ENCODE assay signal across 8 mouse cellular contexts in genomic region chr8:8690146-8691092, GRCm38 (mm10). TPM values are rescaled to one million over a fixed set of nuclear protein-coding genes. Genes with fewer than 3 reads are reported as not detected.
DNase-seq lines count a peak whose midpoint lies in the region; ATAC-seq lines count a peak whose summit lies in the region.

Gene Arglu1 (minus strand): TSS chr8:8690521.

- DNase-seq in ZHBTc4 (ENCODE audit: low read depth, low spot score) = peak; percentile 96
- peak; percentile 94 to 95 for DNase-seq in gastrocnemius, adult 8-10 months (ENCODE audit: low spot score in 2 of 2)
- peak; percentile 74 for DNase-seq in hindlimb bud, embryonic 11.5 days (ENCODE audit: extremely low spot score, low read depth, low spot score)
- peak; percentile 91 to 95 for DNase-seq in left cerebral cortex, adult 8-10 months (ENCODE audit: low spot score in 2 of 2)
- peak; percentile 97 to 98 for DNase-seq in right cerebral cortex, postnatal 10 days (ENCODE audit: low spot score in 2 of 2)
- peak; percentile 99 for DNase-seq in urinary bladder, postnatal 25 days (ENCODE audit: low spot score)

- peak within 1 kb of the TSS; percentile 96 for H3K4me3 ChIP-seq in megakaryocyte, embryonic 14.5 days (replicated peaks)

- no peaks in the 10 kb centered on the region for H3K9me3 ChIP-seq in megakaryocyte, embryonic 14.5 days

- peaks cover 3% of the 10 kb centered on the region for H3K36me3 ChIP-seq in megakaryocyte, embryonic 14.5 days (replicated peaks; ENCODE audit: low read length)

- peaks cover 4% of the 10 kb centered on the region for H3K27me3 ChIP-seq in megakaryocyte, embryonic 14.5 days (replicated peaks)

- ATAC-seq in common myeloid progenitor, adult 5-6 weeks (replicated peaks; ENCODE audit: low read depth, poor library complexity, severe bottlenecking) = peak; percentile 81

- peaks cover 38% of the 10 kb centered on the region for H3K4me1 ChIP-seq in megakaryocyte, embryonic 14.5 days

RNA-seq across cellular contexts. Expression of gene Arglu1, which starts in this region (rescaled TPM):
- total RNA-seq in common myeloid progenitor, adult 5-6 weeks (2017) = 128 and 137 TPM in 2 replicates
- total RNA-seq in gastrocnemius, adult 8-10 months (2022) = 10 to 100 TPM; 27.8 to 38.6 (median 33.2) TPM
- 100 to 1,000 TPM in 1 of 4 experiments, 10 to 100 TPM in 3; 83.0 to 105 (median 89.5) TPM for total RNA-seq in left cerebral cortex, adult 8-10 months (2022)
- polyA plus RNA-seq in megakaryocyte, embryonic 14.5 days (2012; ENCODE audit: insufficient read depth, low replicate concordance) = 17.4 and 61.2 TPM in 2 replicates

Comparison
In these comparisons a context has a peak if more than half of its experiments do, and no peak if none do; other contexts are left out.
1. Peak in every context shown above with its lines: DNase-seq, ATAC-seq and H3K4me3 ChIP-seq.